Mouse (Mus musculus) embryo, embryonic 10 days (tissue): ENCODE measurements around the gene Runx1.

ENCODE experiments used
- DNase-seq: peaks from one replicate; pipeline ENCODE4 v3.0.0-alpha.2; 2015; ENCODE audit warnings: low spot score

The Runx1 gene

GRCm38 (mm10) chr16:92612546-92612945 is 213.4 kb downstream of the Runx1 start:
- DNase-seq = peak; percentile 38

GRCm38 (mm10) chr16:92611641-92612149 is 214.3 kb downstream of the Runx1 start:
- no peak for DNase-seq

- DNase-seq = no peak
Measured at GRCm38 (mm10) chr16:92610464-92610863, 215.5 kb downstream of the Runx1 start.

GRCm38 (mm10) chr16:92609717-92610077 is 216.3 kb downstream of the Runx1 start:
- no peak for DNase-seq

GRCm38 (mm10) chr16:92609006-92609716 is 216.8 kb downstream of the Runx1 start:
- peak; percentile 58 for DNase-seq

- DNase-seq = peak; percentile 26
Measured at GRCm38 (mm10) chr16:92608180-92608960, 217.6 kb downstream of the Runx1 start.

GRCm38 (mm10) chr16:92606491-92606965 is 219.4 kb downstream of the Runx1 start:
- DNase-seq = no peak

GRCm38 (mm10) chr16:92605606-92606490 is 220.1 kb downstream of the Runx1 start:
- peak; percentile 63 for DNase-seq

GRCm38 (mm10) chr16:92602504-92602903 is 223.4 kb downstream of the Runx1 start:
- no peak for DNase-seq

GRCm38 (mm10) chr16:92601270-92601826 is 224.6 kb downstream of the Runx1 start:
- no peak for DNase-seq

GRCm38 (mm10) chr16:92599451-92599850 is 226.5 kb downstream of the Runx1 start:
- DNase-seq = no peak

- DNase-seq = no peak
Measured at GRCm38 (mm10) chr16:92597655-92598054, 228.3 kb downstream of the Runx1 start.

GRCm38 (mm10) chr16:92592207-92592606 is 233.7 kb downstream of the Runx1 start:
- DNase-seq = no peak

GRCm38 (mm10) chr16:92591783-92592182 is 234.2 kb downstream of the Runx1 start:
- no peak for DNase-seq

- DNase-seq = no peak
Measured at GRCm38 (mm10) chr16:92587836-92588235, 238.1 kb downstream of the Runx1 start.

- no peak for DNase-seq
Measured at GRCm38 (mm10) chr16:92581767-92582166, 244.2 kb downstream of the Runx1 start.

- DNase-seq = no peak
Measured at GRCm38 (mm10) chr16:92580981-92581380, 245.0 kb downstream of the Runx1 start.

- DNase-seq = no peak
Measured at GRCm38 (mm10) chr16:92578915-92579653, 246.9 kb downstream of the Runx1 start.

- DNase-seq = no peak
Measured at GRCm38 (mm10) chr16:92577381-92577780, 248.6 kb downstream of the Runx1 start.

- DNase-seq = no peak
Measured at GRCm38 (mm10) chr16:92575792-92576191, 250.2 kb downstream of the Runx1 start.

- DNase-seq = peak; percentile 24
Measured at GRCm38 (mm10) chr16:92573193-92573592, 252.8 kb downstream of the Runx1 start.
